8 mouse cellular contexts compared by ENCODE assay signal in genomic region chr10:37072834-37073233, GRCm38 (mm10).
DNase-seq lines count a peak whose midpoint lies in the region; ATAC-seq lines count a peak whose summit lies in the region.

No protein-coding gene starts in this region.

- H3K9ac ChIP-seq in heart, embryonic 11.5 days (ENCODE audit: low read depth, low read length) = no peak overlapping the region

- no peak overlapping the region for H3K4me3 ChIP-seq in heart, embryonic 11.5 days (ENCODE audit: low read depth, low read length)

- no peaks in the 10 kb centered on the region for H3K4me1 ChIP-seq in heart, embryonic 11.5 days (ENCODE audit: control insufficient read depth, insufficient read depth, low read length)

- no peak for ATAC-seq in heart, embryonic 11.5 days (replicated peaks; ENCODE audit: insufficient number of reproducible peaks, low FRiP score, low TSS enrichment)
- peak; percentile 78 for ATAC-seq in megakaryocyte progenitor cell, adult 5-6 weeks (replicated peaks; ENCODE audit: poor library complexity)

- H3K27ac ChIP-seq in heart, embryonic 11.5 days (ENCODE audit: low read depth, low read length) = no peak overlapping the region

- H3K9me3 ChIP-seq in heart, embryonic 11.5 days (replicated peaks; ENCODE audit: control insufficient read depth, low read length) = no peaks in the 10 kb centered on the region

- H3K27me3 ChIP-seq in heart, embryonic 11.5 days (ENCODE audit: control insufficient read depth, insufficient read depth, low read length) = no peaks in the 10 kb centered on the region

- no peak overlapping the region for H3K4me2 ChIP-seq in heart, embryonic 11.5 days

- no peaks in the 10 kb centered on the region for H3K36me3 ChIP-seq in heart, embryonic 11.5 days (ENCODE audit: control insufficient read depth, insufficient read depth, low read length)

- 17% methylated on average over 5 of the region's 5 CpGs for WGBS in heart, embryonic 11.5 days (ENCODE audit: insufficient replicate concordance)

- DNase-seq in heart, adult 11 months = peak; percentile 81
- peak; percentile 23 for DNase-seq in T-cell, adult 2 months (ENCODE audit: low spot score)
- DNase-seq in embryo, embryonic 11 days = peak; percentile 85
- peak; percentile 60 for DNase-seq in heart, postnatal 4 days
- peak; percentile 55 to 72 for DNase-seq in layer of hippocampus, postnatal 10 days (ENCODE audit: low spot score in 2 of 2)
- peak; percentile 17 to 42 for DNase-seq in right cerebral cortex, postnatal 36 days (ENCODE audit: low spot score in 2 of 2)

Comparison
In these comparisons a context has a peak if more than half of its experiments do, and no peak if none do; other contexts are left out.
1. DNase-seq: peak in every context shown above with its lines; median percentile 85 in embryo, embryonic 11 days; 81 in heart, adult 11 months; 64 in layer of hippocampus, postnatal 10 days; 60 in heart, postnatal 4 days; 30 in right cerebral cortex, postnatal 36 days; 23 in T-cell, adult 2 months.